Mouse (Mus musculus) stomach, postnatal 0 days (tissue): Measurements from ENCODE around the gene Gm10203. TPM values are rescaled to one million over a fixed set of nuclear protein-coding genes. Genes with fewer than 3 reads are reported as not detected.
A peak's percentile ranks its signal among the peaks of the same experiment; 100 is the strongest.

Experiments
- ATAC-seq: fragments of 200-750 bp; cut with Nextera tagmentation; 2 replicates; pipeline ENCODE4 v1.8.0; 2017; ENCODE audit not compliant: low FRiP score, low TSS enrichment
- DNase-seq: peaks from one replicate; pipeline ENCODE4 v3.0.0-alpha.2; 2016; ENCODE audit warnings: low spot score
- H3K27ac ChIP-seq: fragments of 300-500 bp; sonication (generic); replicated peaks from 2 replicates; pipeline ENCODE4 v1.5.1; 2014; ENCODE audit warnings: mild to moderate bottlenecking, control low read depth
- H3K27me3 ChIP-seq: fragments of 300-500 bp; sonication (generic); 2 replicates; pipeline ENCODE4 v1.6.1; 2014; ENCODE audit warnings: low read length; ENCODE audit not compliant: control insufficient read depth, insufficient read depth
- H3K36me3 ChIP-seq: fragments of 300-500 bp; sonication (generic); 2 replicates; pipeline ENCODE4 v1.6.1; 2014; ENCODE audit warnings: low read length, mixed read lengths; ENCODE audit not compliant: control insufficient read depth, insufficient read depth
- H3K4me1 ChIP-seq: fragments of 300-500 bp; sonication (generic); replicated peaks from 2 replicates; pipeline ENCODE4 v1.6.1; 2014; ENCODE audit warnings: antibody characterized with exemption; ENCODE audit not compliant: control insufficient read depth, insufficient read depth
- H3K4me2 ChIP-seq: fragments of 300-500 bp; sonication (generic); replicated peaks from 2 replicates; pipeline ENCODE4 v1.6.1; 2014; ENCODE audit warnings: low read depth, mild to moderate bottlenecking, control low read depth, moderate library complexity
- H3K4me3 ChIP-seq: fragments of 300-500 bp; sonication (generic); 2 replicates; pipeline ENCODE4 v1.5.1; 2014; ENCODE audit warnings: low read depth, low read length, control low read depth
- H3K9ac ChIP-seq: fragments of 300-500 bp; sonication (generic); 2 replicates; pipeline ENCODE4 v1.6.1; 2014; ENCODE audit warnings: mild to moderate bottlenecking, low read length, control low read depth, mixed read lengths
- H3K9me3 ChIP-seq: fragments of 300-500 bp; sonication (generic); 2 replicates; pipeline ENCODE4 v1.6.1; 2016; ENCODE audit warnings: low read length; ENCODE audit not compliant: control insufficient read depth
- CTCF ChIP-seq: IDR thresholded peaks from 2 replicates; pipeline ENCODE4 v1.5.1; 2016; ENCODE audit warnings: antibody characterized with exemption, low read depth, mild to moderate bottlenecking, moderate library complexity
- EP300 ChIP-seq: optimal IDR thresholded peaks from 2 replicates; pipeline ENCODE3; 2016; ENCODE audit warnings: antibody characterized with exemption
- WGBS: fragments of 180-500 bp; shearing (Covaris S2); extraction: QIAGEN DNeasy Blood & Tissue Kit; methylation state at CpG from one replicate; pipeline ENCODE4 v1.1.7; 2014; 5-methylcytosine and 5-hydroxymethylcytosine counted together
- polyA plus RNA-seq: library from polyadenylated mRNA; unstranded; fragments of >200 nt; fragmentation: Nextera tagmentation; extraction: Ambion mirVana; gene quantifications from 2 replicates; pipeline ENCODE4 v1.2.1, GENCODE M21; 2015

Gm10203 gene
- polyA plus RNA-seq, 1 experiment from 2014 or later = not detected

DNA sequence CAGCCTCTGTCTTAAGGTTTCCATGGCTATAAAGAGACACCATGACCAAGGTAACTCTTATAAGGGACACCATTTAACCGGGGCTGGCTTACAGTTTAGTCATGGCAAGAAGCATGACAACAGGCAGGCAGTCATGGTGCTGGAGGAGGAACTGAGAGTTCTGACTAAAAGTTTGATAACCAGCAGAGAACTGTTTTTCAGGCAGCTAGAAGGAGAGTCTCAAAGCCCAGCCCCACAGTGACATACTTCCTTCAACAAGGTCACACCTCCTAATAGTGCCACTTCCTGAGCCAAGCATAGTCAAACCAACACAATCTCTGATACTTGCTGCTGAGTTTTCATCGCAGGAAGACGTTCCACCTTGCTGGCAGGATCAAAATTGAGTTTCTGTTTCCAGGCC is 9.0 kb downstream of the Gm10203 start:
- Histone ChIP-seq H3K4me2 (no peak overlapping the region), H3K4me3 (no peak overlapping the region), H3K36me3 (no peaks in the 10 kb centered on the region), H3K27ac (no peak overlapping the region), H3K4me1 (no peaks in the 10 kb centered on the region), H3K9ac (no peak overlapping the region), H3K27me3 (no peaks in the 10 kb centered on the region), H3K9me3 (no peaks in the 10 kb centered on the region)
- no peak for ATAC-seq
- WGBS = 92% methylated on average over 3 of the region's 3 CpGs
- TF ChIP-seq EP300 = no peak
- TF ChIP-seq CTCF = no peak
- DNase-seq = no peak

GRCm38 (mm10) chr6:149139471-149139870 is 9.5 kb downstream of the Gm10203 start, which contains the start of gene Etfbkmt:
Gene Etfbkmt, plus strand, starts transcription at chr6:149139849.
- Histone ChIP-seq H3K36me3 (no peaks in the 10 kb centered on the region), H3K4me2 (no peak within 1 kb of the TSS), H3K27me3 (no peaks in the 10 kb centered on the region), H3K9ac (no peak within 1 kb of the TSS), H3K9me3 (no peaks in the 10 kb centered on the region), H3K4me3 (no peak within 1 kb of the TSS), H3K27ac (no peak within 1 kb of the TSS), H3K4me1 (no peaks in the 10 kb centered on the region)
- WGBS = 72% methylated on average over 1 of the region's 1 CpGs
- DNase-seq (no peak), ATAC-seq (no peak)
- TF ChIP-seq EP300 (no peak), CTCF (no peak)

GRCm38 (mm10) chr6:149141393-149142173 is 11.6 kb downstream of the Gm10203 start:
- Histone ChIP-seq H3K4me1 (no peaks in the 10 kb centered on the region), H3K9ac (peak overlapping the region; percentile 66), H3K27ac (peak overlapping the region; percentile 79), H3K27me3 (no peaks in the 10 kb centered on the region), H3K4me3 (peak overlapping the region; percentile 54), H3K9me3 (no peaks in the 10 kb centered on the region), H3K36me3 (peaks cover 2% of the 10 kb centered on the region; the same call in 1 of the 2 replicates), H3K4me2 (peak overlapping the region; percentile 64)
- DNase-seq (peak; percentile 87), ATAC-seq (peak; percentile 95)
- TF ChIP-seq EP300 = no peak
- TF ChIP-seq CTCF = peak; percentile 4; the same call in 1 of the 2 replicates
- WGBS = 2% methylated on average over 36 of the region's 36 CpGs

DNA sequence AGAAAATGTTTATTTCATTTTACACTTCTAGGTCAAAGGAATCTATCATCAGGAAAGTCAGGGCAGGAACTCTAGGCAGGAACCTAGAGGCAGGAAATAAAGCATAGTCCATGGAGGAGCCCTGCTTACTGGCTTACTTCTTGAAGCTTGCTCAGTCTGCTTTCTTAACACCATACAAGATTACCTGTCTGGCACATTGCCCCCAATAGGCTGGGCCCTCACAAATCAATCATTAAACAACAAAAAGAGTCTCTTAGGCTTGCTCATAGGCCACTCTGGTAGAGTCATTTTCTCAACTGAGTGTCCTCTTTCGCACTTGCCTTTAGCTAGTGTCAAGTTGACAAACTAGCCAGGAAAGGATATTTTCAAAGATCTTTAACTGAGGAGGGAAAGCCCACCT is 15.2 kb downstream of the Gm10203 start:
- ATAC-seq = no peak
- no peak for TF ChIP-seq EP300
- no peak for TF ChIP-seq CTCF
- H3K36me3 ChIP-seq = peaks cover 2% of the 10 kb centered on the region; the same call in 1 of the 2 replicates
- no peaks in the 10 kb centered on the region for H3K27me3 ChIP-seq
- H3K4me2 ChIP-seq = no peak overlapping the region
- H3K4me1 ChIP-seq = no peaks in the 10 kb centered on the region
- 89% methylated on average over 1 of the region's 1 CpGs for WGBS
- no peak for DNase-seq
- no peak overlapping the region for H3K4me3 ChIP-seq
- no peaks in the 10 kb centered on the region for H3K9me3 ChIP-seq
- no peak overlapping the region for H3K9ac ChIP-seq
- H3K27ac ChIP-seq = no peak overlapping the region

DNA sequence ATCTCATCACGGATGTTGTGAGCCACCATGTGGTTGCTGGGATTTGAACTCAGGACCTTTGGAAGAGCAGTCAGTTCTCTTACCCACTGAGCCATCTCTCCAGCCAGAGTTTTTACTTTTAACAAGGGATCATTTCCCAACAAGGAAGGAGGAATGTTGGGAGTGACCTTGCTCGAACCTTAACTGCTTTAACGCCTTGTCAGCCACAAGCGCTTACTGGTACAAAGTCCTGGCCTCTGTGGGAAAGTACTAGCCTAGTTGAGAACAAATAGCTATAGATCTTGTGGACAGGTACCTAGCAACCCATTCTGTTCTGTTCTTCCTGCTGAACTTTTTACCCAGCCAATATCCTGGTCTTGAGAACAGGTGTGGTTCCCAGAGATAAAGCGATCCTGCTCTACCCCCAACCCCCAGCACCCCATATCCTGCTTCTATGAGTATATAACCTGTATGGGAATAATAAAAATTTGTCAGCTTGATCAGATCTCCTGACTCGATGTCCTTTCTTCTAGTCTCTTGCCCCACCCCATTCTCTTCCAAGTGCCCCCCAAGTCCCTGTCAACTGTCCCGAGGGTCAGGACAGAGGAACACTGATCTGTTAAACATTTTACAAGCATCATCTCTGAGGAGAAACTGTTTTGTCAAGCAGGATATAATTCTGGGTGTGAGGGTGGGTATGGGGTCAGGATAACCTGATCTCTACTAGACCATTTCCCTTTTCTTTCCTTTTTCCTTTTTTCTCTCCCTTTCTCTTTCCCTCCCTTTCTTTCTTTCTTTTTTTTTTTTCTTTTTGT is 18.7 kb downstream of the Gm10203 start:
- peak overlapping the region; percentile 67 for H3K27ac ChIP-seq
- peak; percentile 97 for ATAC-seq
- H3K27me3 ChIP-seq = no peaks in the 10 kb centered on the region
- DNase-seq = peak; percentile 68
- H3K9me3 ChIP-seq = no peaks in the 10 kb centered on the region
- H3K9ac ChIP-seq = no peak overlapping the region
- H3K4me3 ChIP-seq = no peak overlapping the region
- H3K36me3 ChIP-seq = peaks cover 2% of the 10 kb centered on the region; the same call in 1 of the 2 replicates
- no peak overlapping the region for H3K4me2 ChIP-seq
- 48% methylated on average over 7 of the region's 7 CpGs for WGBS
- no peaks in the 10 kb centered on the region for H3K4me1 ChIP-seq
- no peak for TF ChIP-seq EP300
- peak; percentile 15; the same call in 1 of the 2 replicates for TF ChIP-seq CTCF

DNA sequence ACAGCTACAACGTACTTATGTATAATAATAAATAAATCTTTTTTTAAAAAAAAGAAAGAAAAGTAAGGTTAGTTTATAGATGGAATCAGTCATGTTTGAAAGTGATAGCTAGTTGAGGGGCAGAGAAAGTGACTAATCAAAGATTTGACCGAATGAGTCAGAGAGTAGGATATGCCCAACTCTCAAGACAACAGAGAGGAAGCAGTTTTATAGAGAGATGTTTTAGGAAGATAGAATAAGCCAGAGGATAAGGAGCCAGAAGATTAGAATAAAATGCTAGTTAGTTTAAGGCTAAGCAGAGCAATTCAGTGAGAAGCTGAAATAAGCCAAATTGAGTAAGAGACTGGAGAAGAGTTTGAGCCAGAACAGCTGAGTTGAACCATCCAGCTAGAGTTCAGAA is 22.1 kb downstream of the Gm10203 start:
- DNase-seq (no peak), ATAC-seq (no peak)
- Histone ChIP-seq H3K4me1 (0 out of 2 replicates have a peak, but pooled peaks cover 4% of the 10 kb centered on the region), H3K36me3 (peaks cover 4% of the 10 kb centered on the region; the same call in 1 of the 2 replicates), H3K27ac (no peak overlapping the region), H3K4me2 (no peak overlapping the region), H3K9ac (no peak overlapping the region), H3K27me3 (no peaks in the 10 kb centered on the region), H3K9me3 (no peaks in the 10 kb centered on the region), H3K4me3 (no peak overlapping the region)
- WGBS = 82% methylated on average over 2 of the region's 2 CpGs
- no peak for TF ChIP-seq EP300
- no peak for TF ChIP-seq CTCF
